Mouse (Mus musculus) brain, embryonic 14.5 days (tissue): ENCODE results near the gene Zbtb9.

Source experiments
- CTCF ChIP-seq: fragments of 200-500 bp; IDR thresholded peaks from 2 replicates; pipeline ENCODE4 v1.5.1; 2012; ENCODE audit warnings: inconsistent platforms, mild to moderate bottlenecking, moderate library complexity, borderline replicate concordance; ENCODE audit not compliant: insufficient read depth, insufficient read length; ENCODE audit errors: extremely low read depth
- POLR2A ChIP-seq: fragments of 200-500 bp; IDR thresholded peaks from 2 replicates; pipeline ENCODE4 v1.6.1; 2012; ENCODE audit warnings: mild to moderate bottlenecking, inconsistent platforms, borderline replicate concordance; ENCODE audit not compliant: poor library complexity, insufficient read depth, insufficient read length, severe bottlenecking; ENCODE audit errors: extremely low read depth

GRCm38 (mm10) chr17:26956895-26957294 lies 16.1 kb upstream of the Zbtb9 start:
- TF ChIP-seq CTCF (no peak), POLR2A (no peak)
